Mouse (Mus musculus): ENCODE results near the gene Mpig6b. TPM values are rescaled to one million over a fixed set of nuclear protein-coding genes. Genes with fewer than 3 reads are reported as not detected.

Gene Mpig6b
- polyA plus RNA-seq, 1 experiment from 2014 or later, result not detected

- no peaks in the 10 kb centered on the region for H3K9me3 ChIP-seq (ENCODE audit: control insufficient read depth, low read length)
- no peak for ATAC-seq
- H3K36me3 ChIP-seq (ENCODE audit: control insufficient read depth, insufficient read depth), result peaks cover 3% of the 10 kb centered on the region; the same call in 1 of the 2 replicates
- 37% methylated on average over 10 of the region's 10 CpGs for WGBS
- no peak overlapping the region for H3K27ac ChIP-seq (ENCODE audit: low read length)
- no peak overlapping the region for H3K4me3 ChIP-seq (replicated peaks; ENCODE audit: low read length)
- peaks cover 31% of the 10 kb centered on the region for H3K4me1 ChIP-seq (replicated peaks; ENCODE audit: control insufficient read depth, insufficient read depth, low read length)
- H3K4me2 ChIP-seq (ENCODE audit: low read length), result no peak overlapping the region
- H3K27me3 ChIP-seq (replicated peaks; ENCODE audit: control insufficient read depth, insufficient read depth, low read length), result peaks cover 19% of the 10 kb centered on the region
- H3K9ac ChIP-seq (replicated peaks; ENCODE audit: low read depth, low read length), result no peak overlapping the region
Measured at GRCm38 (mm10) chr17:35064378-35064877, 1.6 kb downstream of the Mpig6b start.

- Histone ChIP-seq H3K9ac (replicated peaks; ENCODE audit: low read depth, low read length) (no peak overlapping the region), H3K4me2 (ENCODE audit: low read length) (no peak overlapping the region), H3K27ac (ENCODE audit: low read length) (no peak overlapping the region), H3K4me3 (replicated peaks; ENCODE audit: low read length) (no peak overlapping the region), H3K9me3 (ENCODE audit: control insufficient read depth, low read length) (no peaks in the 10 kb centered on the region), H3K36me3 (ENCODE audit: control insufficient read depth, insufficient read depth) (peaks cover 3% of the 10 kb centered on the region; the same call in 1 of the 2 replicates), H3K4me1 (replicated peaks; ENCODE audit: control insufficient read depth, insufficient read depth, low read length) (peaks cover 32% of the 10 kb centered on the region), H3K27me3 (replicated peaks; ENCODE audit: control insufficient read depth, insufficient read depth, low read length) (peaks cover 19% of the 10 kb centered on the region)
- 81% methylated on average over 3 of the region's 3 CpGs for WGBS
- no peak for ATAC-seq
Measured at GRCm38 (mm10) chr17:35063466-35063865, 2.5 kb downstream of the Mpig6b start.

- ATAC-seq, result no peak
- Histone ChIP-seq H3K27ac (ENCODE audit: low read length) (no peak overlapping the region), H3K4me2 (ENCODE audit: low read length) (no peak overlapping the region; the same call in 1 of the 2 replicates), H3K27me3 (replicated peaks; ENCODE audit: control insufficient read depth, insufficient read depth, low read length) (peaks cover 19% of the 10 kb centered on the region), H3K4me3 (replicated peaks; ENCODE audit: low read length) (no peak overlapping the region), H3K4me1 (replicated peaks; ENCODE audit: control insufficient read depth, insufficient read depth, low read length) (peaks cover 34% of the 10 kb centered on the region), H3K9me3 (ENCODE audit: control insufficient read depth, low read length) (no peaks in the 10 kb centered on the region), H3K36me3 (ENCODE audit: control insufficient read depth, insufficient read depth) (peaks cover 3% of the 10 kb centered on the region; the same call in 1 of the 2 replicates), H3K9ac (replicated peaks; ENCODE audit: low read depth, low read length) (no peak overlapping the region)
- 83% methylated on average over 8 of the region's 8 CpGs for WGBS
Measured at GRCm38 (mm10) chr17:35061299-35061698, 4.7 kb downstream of the Mpig6b start.

- Histone ChIP-seq H3K4me1 (replicated peaks; ENCODE audit: control insufficient read depth, insufficient read depth, low read length) (peaks cover 34% of the 10 kb centered on the region), H3K36me3 (ENCODE audit: control insufficient read depth, insufficient read depth) (peaks cover 3% of the 10 kb centered on the region; the same call in 1 of the 2 replicates), H3K27ac (ENCODE audit: low read length) (no peak overlapping the region), H3K4me2 (ENCODE audit: low read length) (peak overlapping the region; percentile 94), H3K9me3 (ENCODE audit: control insufficient read depth, low read length) (no peaks in the 10 kb centered on the region), H3K9ac (replicated peaks; ENCODE audit: low read depth, low read length) (no peak overlapping the region), H3K4me3 (replicated peaks; ENCODE audit: low read length) (peak overlapping the region; percentile 77), H3K27me3 (replicated peaks; ENCODE audit: control insufficient read depth, insufficient read depth, low read length) (peaks cover 15% of the 10 kb centered on the region)
- 56% methylated on average over 22 of the region's 22 CpGs for WGBS
- no peak for ATAC-seq
Measured at GRCm38 (mm10) chr17:35060737-35061297, 5.2 kb downstream of the Mpig6b start.

GRCm38 (mm10) chr17:35060071-35060470, 5.9 kb downstream of the Mpig6b start:
- Histone ChIP-seq H3K4me3 (replicated peaks; ENCODE audit: low read length) (peak overlapping the region; percentile 77), H3K9me3 (ENCODE audit: control insufficient read depth, low read length) (no peaks in the 10 kb centered on the region), H3K36me3 (ENCODE audit: control insufficient read depth, insufficient read depth) (peaks cover 3% of the 10 kb centered on the region; the same call in 1 of the 2 replicates), H3K27ac (ENCODE audit: low read length) (no peak overlapping the region; the same call in 1 of the 2 replicates), H3K27me3 (replicated peaks; ENCODE audit: control insufficient read depth, insufficient read depth, low read length) (peaks cover 11% of the 10 kb centered on the region), H3K9ac (replicated peaks; ENCODE audit: low read depth, low read length) (peak overlapping the region; percentile 66), H3K4me2 (ENCODE audit: low read length) (peak overlapping the region; percentile 94), H3K4me1 (replicated peaks; ENCODE audit: control insufficient read depth, insufficient read depth, low read length) (peaks cover 27% of the 10 kb centered on the region)
- no peak for ATAC-seq
- WGBS, result 20% methylated on average over 14 of the region's 14 CpGs

- Histone ChIP-seq H3K9me3 (ENCODE audit: control insufficient read depth, low read length) (no peaks in the 10 kb centered on the region), H3K9ac (replicated peaks; ENCODE audit: low read depth, low read length) (peak within 1 kb of the TSS; percentile 66), H3K4me1 (replicated peaks; ENCODE audit: control insufficient read depth, insufficient read depth, low read length) (peaks cover 22% of the 10 kb centered on the region), H3K36me3 (ENCODE audit: control insufficient read depth, insufficient read depth) (peaks cover 4% of the 10 kb centered on the region; the same call in 1 of the 2 replicates), H3K27me3 (replicated peaks; ENCODE audit: control insufficient read depth, insufficient read depth, low read length) (peaks cover 5% of the 10 kb centered on the region; the same call in 1 of the 2 replicates), H3K27ac (ENCODE audit: low read length) (peak within 1 kb of the TSS; percentile 70), H3K4me3 (replicated peaks; ENCODE audit: low read length) (peak within 1 kb of the TSS; percentile 77), H3K4me2 (ENCODE audit: low read length) (peak within 1 kb of the TSS; percentile 94)
- under 1% methylated on average over 57 of the region's 57 CpGs for WGBS
- peak; percentile 89 for ATAC-seq
Measured at GRCm38 (mm10) chr17:35058911-35059892, 6.8 kb downstream of the Mpig6b start, which contains the start of gene Ddah2. TSS of gene Ddah2 (plus strand) at chr17:35059035.

GRCm38 (mm10) chr17:35058316-35058715, 7.7 kb downstream of the Mpig6b start:
- H3K9me3 ChIP-seq (ENCODE audit: control insufficient read depth, low read length), result no peaks in the 10 kb centered on the region
- H3K36me3 ChIP-seq (ENCODE audit: control insufficient read depth, insufficient read depth), result peaks cover 5% of the 10 kb centered on the region; the same call in 1 of the 2 replicates
- H3K27me3 ChIP-seq (replicated peaks; ENCODE audit: control insufficient read depth, insufficient read depth, low read length), result no peaks in the 10 kb centered on the region
- 65% methylated on average over 9 of the region's 9 CpGs for WGBS
- no peak; the same call in 1 of the 2 replicates for ATAC-seq
- peak overlapping the region; percentile 77 for H3K4me3 ChIP-seq (replicated peaks; ENCODE audit: low read length)
- no peak overlapping the region; the same call in 1 of the 2 replicates for H3K4me2 ChIP-seq (ENCODE audit: low read length)
- peaks cover 22% of the 10 kb centered on the region for H3K4me1 ChIP-seq (replicated peaks; ENCODE audit: control insufficient read depth, insufficient read depth, low read length)
- H3K27ac ChIP-seq (ENCODE audit: low read length), result no peak overlapping the region
- peak overlapping the region; percentile 66; the same call in 1 of the 2 replicates for H3K9ac ChIP-seq (replicated peaks; ENCODE audit: low read depth, low read length)

GRCm38 (mm10) chr17:35057090-35057489, 8.9 kb downstream of the Mpig6b start:
- Histone ChIP-seq H3K9me3 (ENCODE audit: control insufficient read depth, low read length) (no peaks in the 10 kb centered on the region), H3K9ac (replicated peaks; ENCODE audit: low read depth, low read length) (no peak overlapping the region), H3K4me2 (ENCODE audit: low read length) (no peak overlapping the region), H3K27ac (ENCODE audit: low read length) (no peak overlapping the region), H3K27me3 (replicated peaks; ENCODE audit: control insufficient read depth, insufficient read depth, low read length) (no peaks in the 10 kb centered on the region), H3K4me1 (replicated peaks; ENCODE audit: control insufficient read depth, insufficient read depth, low read length) (peaks cover 25% of the 10 kb centered on the region), H3K36me3 (ENCODE audit: control insufficient read depth, insufficient read depth) (peaks cover 5% of the 10 kb centered on the region; the same call in 1 of the 2 replicates), H3K4me3 (replicated peaks; ENCODE audit: low read length) (no peak overlapping the region)
- no peak for ATAC-seq
- WGBS, result 82% methylated on average over 3 of the region's 3 CpGs

Measured in forebrain, embryonic 16.5 days (tissue).